Mouse (Mus musculus) liver, adult 2 months (tissue): ENCODE data around the gene Slc6a13.

Source experiments
- CTCF ChIP-seq: fragments of 200-500 bp; IDR thresholded peaks from 2 replicates; pipeline ENCODE4 v1.5.1; 2011; ENCODE audit warnings: low read depth, low read length, control low read depth
- POLR2A ChIP-seq: fragments of 200-500 bp; IDR thresholded peaks from 2 replicates; pipeline ENCODE4 v1.6.1; 2011; ENCODE audit warnings: low read length, control low read depth; ENCODE audit not compliant: insufficient read depth; ENCODE audit errors: extremely low read depth

- no peak for TF ChIP-seq POLR2A
- no peak for TF ChIP-seq CTCF
These were observed 28.3 kb upstream of the Slc6a13 start for GRCm38 (mm10) chr6:121271707-121272074.
